Mouse (Mus musculus) stomach, embryonic 15.5 days (tissue): ENCODE measurements around the gene Ino80b. TPM values are rescaled to one million over a fixed set of nuclear protein-coding genes. Genes with fewer than 3 reads are reported as not detected.

Source experiments
- ATAC-seq: fragments of 200-750 bp; cut with Nextera tagmentation; 2 replicates; pipeline ENCODE4 v1.8.0; 2017; ENCODE audit warnings: low read depth, moderate number of reproducible peaks, moderate TSS enrichment; ENCODE audit not compliant: insufficient read depth, low FRiP score
- H3K27ac ChIP-seq: fragments of 300-500 bp; sonication (generic); 2 replicates; pipeline ENCODE4 v1.5.1; 2015; ENCODE audit warnings: mild to moderate bottlenecking, inconsistent platforms
- H3K27me3 ChIP-seq: fragments of 300-500 bp; sonication (generic); replicated peaks from 2 replicates; pipeline ENCODE4 v1.6.1; 2015; ENCODE audit warnings: inconsistent platforms
- H3K36me3 ChIP-seq: fragments of 300-500 bp; sonication (generic); 2 replicates; pipeline ENCODE4 v1.6.1; 2015; ENCODE audit warnings: inconsistent platforms
- H3K4me1 ChIP-seq: fragments of 300-500 bp; sonication (generic); 2 replicates; pipeline ENCODE4 v1.6.1; 2015; ENCODE audit warnings: inconsistent platforms
- H3K4me2 ChIP-seq: fragments of 300-500 bp; sonication (generic); 2 replicates; pipeline ENCODE4 v1.6.1; 2015; ENCODE audit warnings: mild to moderate bottlenecking, inconsistent platforms
- H3K4me3 ChIP-seq: fragments of 300-500 bp; sonication (generic); replicated peaks from 2 replicates; pipeline ENCODE4 v1.5.1; 2015; ENCODE audit warnings: inconsistent platforms
- H3K9ac ChIP-seq: fragments of 300-500 bp; sonication (generic); 2 replicates; pipeline ENCODE4 v1.6.1; 2015; ENCODE audit warnings: inconsistent platforms
- H3K9me3 ChIP-seq: fragments of 300-500 bp; sonication (generic); 2 replicates; pipeline ENCODE4 v1.6.1; 2016; ENCODE audit warnings: inconsistent platforms
- WGBS: fragments of 180-500 bp; shearing (Covaris S2); methylation state at CpG from one replicate; pipeline ENCODE4 v1.1.7; 2015; 5-methylcytosine and 5-hydroxymethylcytosine counted together
- polyA plus RNA-seq: library from polyadenylated mRNA; unstranded; fragments of >200 nt; fragmentation: Nextera tagmentation; extraction: Ambion mirVana; gene quantifications from 2 replicates; pipeline ENCODE4 v1.2.1, GENCODE M21; 2015

Ino80b gene
- polyA plus RNA-seq, 1 experiment from 2014 or later, result 11.4 TPM

DNA sequence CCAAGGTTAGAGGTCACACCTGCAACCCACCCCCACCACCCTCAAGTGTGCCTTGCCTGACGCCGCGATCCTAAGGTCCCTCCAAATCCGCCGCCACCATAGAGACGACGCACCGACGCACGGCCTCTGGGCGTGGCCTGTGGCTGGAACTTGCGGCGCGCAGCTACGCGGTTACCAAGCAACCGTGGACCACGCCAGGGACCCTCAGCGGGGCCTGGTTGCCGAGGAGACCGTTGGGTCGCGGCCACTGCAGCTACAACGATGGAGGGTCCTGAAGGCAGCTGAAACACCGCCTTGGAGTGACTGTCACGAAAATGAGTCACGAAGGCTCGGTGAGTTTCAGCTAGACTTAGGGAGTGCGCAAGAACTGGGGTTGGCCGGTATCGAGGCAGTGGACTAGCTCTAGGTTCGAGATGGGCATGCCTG is 31.0 kb upstream of the Ino80b start, which contains the start of the genes Wdr54 and 1700003E16Rik:
Gene Wdr54, minus strand, starts transcription at position 139 of the 426 bp plus-strand sequence.
Gene 1700003E16Rik, plus strand, starts transcription at position 146 of the 426 bp plus-strand sequence.
- Histone ChIP-seq H3K9me3 (no peaks in the 10 kb centered on the region), H3K4me2 (peak within 1 kb of the TSS; percentile 92), H3K27ac (no peak within 1 kb of the TSS), H3K27me3 (peaks cover 9% of the 10 kb centered on the region), H3K4me3 (peak within 1 kb of the TSS; percentile 55), H3K4me1 (peaks cover 10% of the 10 kb centered on the region; the same call in 1 of the 2 replicates), H3K36me3 (0 out of 2 replicates have a peak, but pooled peaks cover 5% of the 10 kb centered on the region), H3K9ac (no peak within 1 kb of the TSS; the same call in 1 of the 2 replicates)
- ATAC-seq, result peak; percentile 65
- WGBS, result under 1% methylated on average over 32 of the region's 32 CpGs

DNA sequence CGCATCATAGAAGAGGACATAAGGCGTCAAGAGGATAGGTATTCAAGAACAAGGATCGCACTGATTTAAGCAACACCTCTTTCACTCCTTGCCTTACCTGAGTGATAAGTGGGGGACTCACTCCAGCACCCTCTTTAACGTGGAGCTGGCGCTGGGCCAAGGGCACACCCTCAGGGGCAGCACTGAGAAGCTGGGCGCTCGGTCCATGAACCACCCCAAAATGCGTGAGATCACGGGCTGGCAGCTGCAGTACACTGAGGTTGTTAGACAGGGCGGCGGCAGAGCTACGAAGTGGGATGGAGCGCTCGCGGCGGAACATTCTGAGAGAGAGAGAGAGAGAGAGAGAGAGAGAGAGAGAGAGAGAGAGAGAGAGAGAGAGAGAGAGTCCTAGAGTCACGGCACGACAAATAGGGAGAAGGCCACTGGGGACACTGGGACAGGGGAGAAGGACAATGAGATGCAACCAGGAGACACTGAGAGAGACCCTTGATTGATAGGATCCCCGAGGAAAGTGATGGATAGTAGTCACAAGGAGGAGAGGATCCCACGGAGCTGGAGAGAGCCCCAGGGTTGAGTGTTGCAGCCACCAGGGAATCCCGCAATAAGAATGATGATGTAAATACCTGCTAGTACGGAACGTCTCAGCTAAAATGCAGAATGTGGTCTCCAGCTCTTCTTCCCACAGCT is 30.5 kb upstream of the Ino80b start:
- peaks cover 8% of the 10 kb centered on the region; the same call in 1 of the 2 replicates for H3K4me1 ChIP-seq
- H3K9ac ChIP-seq, result no peak overlapping the region; the same call in 1 of the 2 replicates
- peaks cover 3% of the 10 kb centered on the region for H3K27me3 ChIP-seq
- peak overlapping the region; percentile 92 for H3K4me2 ChIP-seq
- no peaks in the 10 kb centered on the region for H3K9me3 ChIP-seq
- H3K4me3 ChIP-seq, result peak overlapping the region; percentile 55
- no peak overlapping the region for H3K27ac ChIP-seq
- 9% methylated on average over 23 of the region's 23 CpGs for WGBS
- H3K36me3 ChIP-seq, result 0 out of 2 replicates have a peak, but pooled peaks cover 5% of the 10 kb centered on the region
- ATAC-seq, result no peak

DNA sequence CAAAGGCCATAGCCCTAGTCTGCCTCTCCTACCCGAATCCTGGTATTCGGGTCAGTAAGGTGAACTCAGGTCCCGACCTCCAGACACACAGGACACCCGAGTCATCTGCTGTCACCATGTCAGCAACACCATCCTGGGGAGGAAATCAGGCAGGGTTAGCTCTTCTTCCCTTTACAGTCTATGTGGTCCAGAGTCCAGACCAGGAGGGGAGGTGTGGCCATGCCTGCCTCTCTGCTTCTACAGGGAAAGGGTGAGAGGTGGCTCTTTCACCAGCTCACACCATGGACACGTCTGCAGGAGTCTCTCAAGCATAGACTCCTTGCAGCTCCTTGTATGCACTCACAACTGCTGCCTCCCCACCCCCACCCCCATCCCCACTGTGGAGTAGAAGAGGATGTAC is 28.3 kb upstream of the Ino80b start:
- Histone ChIP-seq H3K27me3 (no peaks in the 10 kb centered on the region), H3K4me1 (peaks cover 8% of the 10 kb centered on the region; the same call in 1 of the 2 replicates), H3K36me3 (peaks cover 17% of the 10 kb centered on the region), H3K4me2 (no peak overlapping the region), H3K9me3 (no peaks in the 10 kb centered on the region), H3K4me3 (no peak overlapping the region), H3K9ac (no peak overlapping the region), H3K27ac (no peak overlapping the region)
- ATAC-seq, result no peak
- WGBS, result 74% methylated on average over 5 of the region's 5 CpGs

DNA sequence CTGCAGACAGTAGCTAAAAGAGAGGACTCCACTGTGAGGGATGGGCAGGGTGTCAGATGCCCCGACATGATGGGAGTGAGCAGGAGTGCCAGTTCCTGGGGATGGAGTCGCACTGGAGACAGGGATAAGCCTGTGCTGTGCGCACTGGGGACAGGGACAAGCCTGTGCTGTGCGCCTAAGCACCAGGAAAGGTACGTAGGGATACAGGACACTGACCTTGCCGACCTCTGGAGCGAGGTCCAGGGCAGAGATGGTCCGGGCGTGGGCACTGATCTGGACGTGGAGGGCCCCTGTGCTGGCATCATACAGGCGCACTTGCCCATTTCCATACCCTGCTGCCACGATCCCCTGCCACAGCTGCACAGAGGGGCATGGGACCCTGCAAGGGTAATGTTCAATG is 27.8 kb upstream of the Ino80b start:
- Histone ChIP-seq H3K9ac (no peak overlapping the region), H3K36me3 (peaks cover 21% of the 10 kb centered on the region), H3K27ac (no peak overlapping the region), H3K4me1 (peaks cover 8% of the 10 kb centered on the region; the same call in 1 of the 2 replicates), H3K9me3 (no peaks in the 10 kb centered on the region), H3K27me3 (no peaks in the 10 kb centered on the region), H3K4me3 (no peak overlapping the region), H3K4me2 (no peak overlapping the region)
- ATAC-seq, result no peak
- WGBS, result 84% methylated on average over 12 of the region's 12 CpGs

DNA sequence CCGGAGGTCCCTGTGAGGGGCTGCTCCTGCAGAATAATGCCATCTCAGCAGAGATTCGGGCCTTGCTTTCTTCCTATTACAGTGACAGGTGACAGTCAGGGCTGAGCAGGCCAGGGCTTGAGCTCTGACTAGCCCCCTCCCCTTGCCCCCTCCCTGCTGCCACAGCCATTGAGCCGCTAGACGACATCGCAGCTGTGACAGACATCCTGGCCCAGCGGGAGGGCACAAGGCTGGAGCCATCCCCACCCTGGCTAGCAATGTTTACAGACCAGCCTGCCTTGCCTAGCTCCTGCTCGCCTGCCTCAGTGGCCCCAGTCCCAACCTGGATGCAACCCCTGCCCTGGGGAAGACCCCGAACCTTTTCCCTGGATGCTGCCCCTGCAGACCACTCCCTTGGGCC is 26.5 kb upstream of the Ino80b start:
- Histone ChIP-seq H3K27me3 (no peaks in the 10 kb centered on the region), H3K36me3 (peaks cover 23% of the 10 kb centered on the region), H3K9ac (no peak overlapping the region), H3K4me1 (peaks cover 8% of the 10 kb centered on the region; the same call in 1 of the 2 replicates), H3K9me3 (no peaks in the 10 kb centered on the region), H3K4me3 (no peak overlapping the region), H3K4me2 (no peak overlapping the region), H3K27ac (no peak overlapping the region)
- ATAC-seq, result no peak
- WGBS, result 41% methylated on average over 8 of the region's 8 CpGs

DNA sequence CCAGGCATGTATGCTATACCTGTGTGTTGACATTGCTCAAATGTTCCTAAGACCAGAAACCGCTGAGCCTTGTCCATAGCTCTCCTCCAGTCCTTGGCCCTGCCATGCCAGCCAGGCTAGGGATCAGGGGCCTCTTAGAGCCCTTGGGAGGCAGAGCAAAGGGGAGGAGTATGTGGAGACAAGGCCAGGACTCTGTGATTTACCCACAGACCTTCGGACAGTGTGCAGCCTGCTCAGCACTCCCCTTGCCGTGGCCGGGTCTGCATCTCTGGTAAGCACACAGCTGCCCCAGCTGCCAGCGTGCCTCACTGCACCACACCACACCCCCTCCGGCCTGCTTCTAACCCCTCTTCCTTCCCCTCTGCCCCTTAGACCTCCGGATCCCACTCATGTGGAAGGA is 22.0 kb upstream of the Ino80b start:
- no peak overlapping the region for H3K4me3 ChIP-seq
- ATAC-seq, result no peak
- H3K4me1 ChIP-seq, result peaks cover 8% of the 10 kb centered on the region
- no peaks in the 10 kb centered on the region for H3K27me3 ChIP-seq
- WGBS, result 56% methylated on average over 7 of the region's 7 CpGs
- no peak overlapping the region for H3K27ac ChIP-seq
- no peak overlapping the region for H3K9ac ChIP-seq
- H3K4me2 ChIP-seq, result no peak overlapping the region
- H3K36me3 ChIP-seq, result peaks cover 26% of the 10 kb centered on the region
- no peaks in the 10 kb centered on the region for H3K9me3 ChIP-seq

DNA sequence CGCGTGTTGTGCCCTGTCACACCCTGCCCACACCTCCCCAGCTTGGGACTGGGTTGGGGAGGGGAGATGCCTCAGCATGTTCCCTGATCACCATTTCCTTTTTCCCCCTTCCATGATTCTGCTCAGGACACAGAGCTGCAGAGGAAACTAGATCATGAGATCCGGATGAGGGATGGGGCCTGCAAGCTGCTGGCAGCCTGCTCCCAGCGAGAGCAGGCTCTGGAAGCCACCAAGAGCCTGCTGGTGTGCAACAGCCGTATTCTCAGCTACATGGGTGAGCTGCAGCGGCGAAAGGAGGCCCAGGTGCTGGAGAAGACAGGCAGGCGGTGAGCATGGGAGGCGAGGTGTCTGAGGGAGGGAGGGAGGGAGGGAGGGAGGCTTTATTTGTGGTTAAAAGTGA is 20.6 kb upstream of the Ino80b start:
- Histone ChIP-seq H3K36me3 (peaks cover 21% of the 10 kb centered on the region), H3K9ac (no peak overlapping the region), H3K9me3 (no peaks in the 10 kb centered on the region), H3K4me2 (no peak overlapping the region), H3K27ac (no peak overlapping the region), H3K27me3 (no peaks in the 10 kb centered on the region), H3K4me1 (peaks cover 14% of the 10 kb centered on the region), H3K4me3 (no peak overlapping the region)
- WGBS, result 66% methylated on average over 9 of the region's 9 CpGs
- no peak for ATAC-seq

DNA sequence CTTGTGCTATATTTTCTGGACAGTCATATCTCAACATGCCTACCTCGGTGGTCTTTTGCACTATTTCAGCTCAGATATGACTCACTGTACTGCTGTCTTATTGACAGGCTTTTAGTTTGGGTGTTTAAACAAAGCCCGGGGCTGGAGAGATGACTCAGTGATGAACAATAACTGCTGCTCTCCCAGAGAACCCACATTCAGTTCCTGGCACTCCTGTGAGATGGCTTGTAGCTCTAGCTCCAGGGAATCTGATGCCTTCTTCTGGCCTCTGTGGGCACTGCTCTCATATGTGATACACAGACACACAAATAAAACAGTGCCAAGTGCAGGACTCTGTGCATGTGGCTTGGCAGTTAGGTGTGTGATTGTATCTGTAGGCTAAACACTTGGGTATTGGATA is 20.0 kb upstream of the Ino80b start:
- Histone ChIP-seq H3K9ac (no peak overlapping the region), H3K4me2 (no peak overlapping the region), H3K9me3 (no peaks in the 10 kb centered on the region), H3K36me3 (peaks cover 21% of the 10 kb centered on the region), H3K4me1 (peaks cover 14% of the 10 kb centered on the region), H3K4me3 (no peak overlapping the region), H3K27me3 (no peaks in the 10 kb centered on the region), H3K27ac (no peak overlapping the region)
- no peak for ATAC-seq
- WGBS, result 53% methylated on average over 2 of the region's 2 CpGs

DNA sequence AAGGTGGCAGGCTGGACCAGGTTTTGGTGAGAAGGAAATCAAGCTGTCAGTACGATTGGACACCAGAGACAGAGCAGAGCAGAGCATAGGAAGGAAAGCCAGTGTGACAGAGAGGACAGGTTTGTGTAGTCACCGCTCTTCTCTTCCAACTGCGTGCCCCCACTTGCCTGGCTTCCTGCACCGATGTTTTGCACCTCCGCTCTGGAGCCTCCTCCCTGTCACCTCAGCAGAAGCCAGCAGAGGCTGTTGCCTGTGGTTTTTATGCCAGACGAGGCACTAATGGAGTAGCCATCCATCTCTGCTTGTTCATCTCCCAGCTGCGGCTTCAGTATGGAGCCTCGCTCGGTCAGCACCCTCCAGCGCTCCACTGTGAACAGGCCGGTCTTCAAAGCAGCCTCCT is 17.7 kb upstream of the Ino80b start:
- H3K27me3 ChIP-seq, result no peaks in the 10 kb centered on the region
- WGBS, result 53% methylated on average over 11 of the region's 11 CpGs
- H3K4me3 ChIP-seq, result no peak overlapping the region
- peak overlapping the region; percentile 44; the same call in 1 of the 2 replicates for H3K27ac ChIP-seq
- peaks cover 4% of the 10 kb centered on the region for H3K36me3 ChIP-seq
- H3K9me3 ChIP-seq, result no peaks in the 10 kb centered on the region
- peaks cover 31% of the 10 kb centered on the region for H3K4me1 ChIP-seq
- ATAC-seq, result no peak
- no peak overlapping the region for H3K9ac ChIP-seq
- peak overlapping the region; percentile 50; the same call in 1 of the 2 replicates for H3K4me2 ChIP-seq

DNA sequence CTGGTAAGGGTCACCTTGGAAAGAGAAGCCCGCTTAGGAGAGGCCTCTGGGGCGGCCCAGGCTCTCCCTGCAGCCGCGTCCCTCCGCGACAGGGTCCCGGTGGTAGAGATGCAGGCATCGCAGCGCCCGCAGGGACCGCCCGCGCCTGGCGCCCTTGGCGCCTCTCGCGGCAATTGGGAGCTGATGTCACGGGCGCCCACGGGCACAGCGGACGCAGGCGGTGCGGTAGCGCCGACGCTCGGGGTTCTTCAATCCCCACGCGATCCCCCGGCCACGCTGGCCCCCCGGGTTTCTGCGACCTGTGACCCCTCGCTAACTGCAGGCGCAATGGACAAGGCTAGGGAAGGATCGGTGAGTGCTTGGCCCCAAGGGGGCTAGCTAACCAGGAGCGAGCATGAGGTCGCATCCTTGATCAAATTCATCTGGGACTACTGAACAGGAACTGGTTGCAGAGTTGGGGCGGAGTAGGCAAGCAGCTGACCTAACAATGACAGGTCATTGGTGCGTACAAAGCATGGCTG is 17.0 kb upstream of the Ino80b start:
- no peak for ATAC-seq
- Histone ChIP-seq H3K27ac (peak overlapping the region; percentile 44), H3K9me3 (no peaks in the 10 kb centered on the region), H3K36me3 (peaks cover 4% of the 10 kb centered on the region), H3K9ac (no peak overlapping the region; the same call in 1 of the 2 replicates), H3K27me3 (no peaks in the 10 kb centered on the region), H3K4me2 (peak overlapping the region; percentile 50), H3K4me3 (peak overlapping the region; percentile 23), H3K4me1 (peaks cover 33% of the 10 kb centered on the region)
- WGBS, result 12% methylated on average over 41 of the region's 41 CpGs

DNA sequence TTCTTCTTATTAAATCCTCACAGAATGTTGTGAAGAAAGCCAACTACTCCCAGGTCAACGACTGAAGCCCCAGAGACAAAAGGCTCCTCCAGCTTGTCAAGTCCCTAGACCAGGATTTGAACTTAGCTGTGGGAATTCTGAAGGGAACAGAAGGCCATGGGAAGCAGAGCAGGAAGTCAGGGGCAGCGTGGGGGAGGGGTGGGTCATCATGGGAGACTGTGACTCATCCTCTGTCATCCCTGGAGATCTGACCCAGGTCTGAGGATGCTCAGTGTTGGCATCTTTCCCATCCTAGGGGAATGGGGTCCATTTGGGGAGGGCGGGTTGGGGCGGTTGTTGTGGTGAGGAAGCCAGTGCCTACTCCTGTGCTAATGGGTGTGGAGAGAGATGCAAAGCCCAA is 16.4 kb upstream of the Ino80b start:
- peaks cover 2% of the 10 kb centered on the region; the same call in 1 of the 2 replicates for H3K36me3 ChIP-seq
- H3K4me3 ChIP-seq, result no peak overlapping the region
- ATAC-seq, result no peak
- H3K9ac ChIP-seq, result no peak overlapping the region
- H3K4me1 ChIP-seq, result peaks cover 33% of the 10 kb centered on the region
- H3K4me2 ChIP-seq, result peak overlapping the region; percentile 50
- no peaks in the 10 kb centered on the region for H3K9me3 ChIP-seq
- peak overlapping the region; percentile 44; the same call in 1 of the 2 replicates for H3K27ac ChIP-seq
- 39% methylated on average over 4 of the region's 4 CpGs for WGBS
- H3K27me3 ChIP-seq, result no peaks in the 10 kb centered on the region

DNA sequence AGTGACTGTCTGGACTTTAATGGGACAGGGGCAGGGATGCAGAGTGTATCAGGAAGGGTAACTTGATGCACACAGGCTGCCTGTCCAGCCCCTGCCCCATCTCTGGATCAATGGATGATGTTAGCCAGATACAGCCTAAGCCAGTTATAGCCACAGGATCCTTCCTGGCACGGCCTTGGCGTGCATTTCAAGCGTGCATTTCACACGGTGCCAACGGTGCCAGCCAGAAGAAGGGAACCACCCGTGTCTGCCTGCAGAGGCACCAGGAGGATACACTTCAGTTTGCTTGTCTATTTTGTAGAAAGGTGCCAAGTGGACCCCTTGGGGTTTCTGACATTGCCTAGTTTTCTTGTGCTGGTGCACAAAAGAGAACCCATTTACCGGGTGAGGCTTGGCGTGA is 14.8 kb upstream of the Ino80b start:
- no peak overlapping the region for H3K27ac ChIP-seq
- 84% methylated on average over 8 of the region's 8 CpGs for WGBS
- no peaks in the 10 kb centered on the region for H3K9me3 ChIP-seq
- H3K4me3 ChIP-seq, result no peak overlapping the region
- no peak overlapping the region for H3K4me2 ChIP-seq
- no peak overlapping the region for H3K9ac ChIP-seq
- H3K36me3 ChIP-seq, result no peaks in the 10 kb centered on the region
- peaks cover 49% of the 10 kb centered on the region for H3K4me1 ChIP-seq
- no peaks in the 10 kb centered on the region for H3K27me3 ChIP-seq
- ATAC-seq, result no peak
